Mouse (Mus musculus) central nervous system, embryonic 18 days (tissue): ENCODE measurements around the gene Il6st. TPM values are rescaled to one million over a fixed set of nuclear protein-coding genes. Genes with fewer than 3 reads are reported as not detected.

Experiments used
- polyA plus RNA-seq: library from polyadenylated mRNA; depleted of rRNA; stranded (reverse); fragments of >200 nt; gene quantifications from 2 replicates; pipeline ENCODE4 v1.2.3, GENCODE M21; 2012; rRNA removed

Gene Il6st
- polyA plus RNA-seq = 13.3 and 13.7 TPM in 2 replicates

GRCm38 (mm10) chr13:112463868-112464625 is at the start of gene Il6st:
Gene Il6st, plus strand, starts transcription at chr13:112464070.

Other genes with a start within 250 kb of the Il6st start
- gene Ankrd55, start 175.6 kb upstream of the Il6st start, polyA plus RNA-seq = 9.8 and 11.8 TPM in 2 replicates
- 0.13 and 0.16 TPM in 2 replicates for gene Il31ra, start 130.3 kb downstream of the Il6st start, polyA plus RNA-seq
- 1.7 TPM in 2 replicates for gene Ddx4, start 188.4 kb downstream of the Il6st start, polyA plus RNA-seq
- gene Slc38a9, start 196.7 kb downstream of the Il6st start, polyA plus RNA-seq = 17.7 and 17.9 TPM in 2 replicates